Mouse (Mus musculus) adrenal gland, postnatal 0 days (tissue): ENCODE data around the gene Fam205a3. TPM values are rescaled to one million over a fixed set of nuclear protein-coding genes. Genes with fewer than 3 reads are reported as not detected.

Experiments used
- polyA plus RNA-seq: library from polyadenylated mRNA; unstranded; fragments of >200 nt; fragmentation: Nextera tagmentation; extraction: Ambion mirVana; gene quantifications from 2 replicates; pipeline ENCODE4 v1.2.1, GENCODE M21; 2015

The Fam205a3 gene
- not detected in 2 replicates for polyA plus RNA-seq

GRCm38 (mm10) chr4:42318034-42318433 lies at the start of gene Fam205a3:
Gene Fam205a3, plus strand, starts transcription at chr4:42318334.

DNA sequence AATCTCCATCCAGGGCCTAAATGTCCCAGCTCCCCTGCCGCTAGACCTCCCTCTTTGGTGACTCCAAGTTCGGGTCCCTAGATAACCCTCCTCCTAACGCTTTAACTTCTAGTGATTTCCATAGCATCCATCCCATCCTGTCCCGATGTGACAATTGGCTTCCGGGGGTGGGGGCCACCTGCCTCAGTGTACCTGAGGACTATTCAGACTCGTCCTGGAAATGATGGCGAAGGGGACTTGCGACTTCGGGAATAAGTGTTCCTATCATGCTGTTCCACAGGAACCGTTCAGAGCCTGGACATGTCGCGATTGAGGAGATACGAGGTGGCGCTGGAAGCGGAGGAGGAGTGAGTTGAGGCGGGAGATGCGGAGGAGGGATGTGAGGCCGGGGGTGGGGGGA lies 24.2 kb upstream of the Fam205a3 start, which contains the start of gene Gm21953:
Gm21953 (plus strand) TSS at position 301 of the 400 bp plus-strand sequence.

Other genes with a start within 250 kb of the Fam205a3 start
- not detected in 2 replicates for gene Gm3893, start 227.1 kb upstream of the Fam205a3 start, polyA plus RNA-seq
- not detected in 2 replicates for gene Gm13304, start 203.5 kb upstream of the Fam205a3 start, polyA plus RNA-seq
- 7.8 and 16.9 TPM in 2 replicates for gene Gm13306, start 164.9 kb upstream of the Fam205a3 start, polyA plus RNA-seq
- 0.59 TPM in 1 of 2 replicates, not detected in the other for gene Gm13305, start 149.7 kb upstream of the Fam205a3 start, polyA plus RNA-seq
- not detected in 2 replicates for gene Gm10600, start 77.7 kb upstream of the Fam205a3 start, polyA plus RNA-seq
- not detected in 2 replicates for gene Ccl21b, start 62.6 kb upstream of the Fam205a3 start, polyA plus RNA-seq
- gene Gm21953, start 24.1 kb upstream of the Fam205a3 start, polyA plus RNA-seq: 1.4 TPM in 2 replicates
- 1.4 TPM in 2 replicates for gene Gm21586, start 121.0 kb downstream of the Fam205a3 start, polyA plus RNA-seq
- gene Gm2163, start 148.4 kb downstream of the Fam205a3 start, polyA plus RNA-seq: 0.09 and 0.10 TPM in 2 replicates
- gene Fam205a2, start 209.8 kb downstream of the Fam205a3 start, polyA plus RNA-seq: not detected in 2 replicates